Mouse (Mus musculus) heart, adult 2 months (tissue): ENCODE data around the gene Gpr55.

Source experiments
- CTCF ChIP-seq: fragments of 200-600 bp; IDR thresholded peaks from 2 replicates; pipeline ENCODE4 v1.8.1; 2022; ENCODE audit warnings: antibody characterized with exemption, mild to moderate bottlenecking, moderate library complexity
- EP300 ChIP-seq: fragments of 200-500 bp; IDR thresholded peaks from 2 replicates; pipeline ENCODE4 v1.6.1; 2011; ENCODE audit warnings: low read depth, low read length, control low read depth; ENCODE audit not compliant: insufficient read depth
- POLR2A ChIP-seq: fragments of 200-500 bp; IDR thresholded peaks from 2 replicates; pipeline ENCODE4 v1.6.1; 2011; ENCODE audit warnings: mild to moderate bottlenecking, low read depth, low read length, control low read depth; ENCODE audit not compliant: insufficient read depth

DNA sequence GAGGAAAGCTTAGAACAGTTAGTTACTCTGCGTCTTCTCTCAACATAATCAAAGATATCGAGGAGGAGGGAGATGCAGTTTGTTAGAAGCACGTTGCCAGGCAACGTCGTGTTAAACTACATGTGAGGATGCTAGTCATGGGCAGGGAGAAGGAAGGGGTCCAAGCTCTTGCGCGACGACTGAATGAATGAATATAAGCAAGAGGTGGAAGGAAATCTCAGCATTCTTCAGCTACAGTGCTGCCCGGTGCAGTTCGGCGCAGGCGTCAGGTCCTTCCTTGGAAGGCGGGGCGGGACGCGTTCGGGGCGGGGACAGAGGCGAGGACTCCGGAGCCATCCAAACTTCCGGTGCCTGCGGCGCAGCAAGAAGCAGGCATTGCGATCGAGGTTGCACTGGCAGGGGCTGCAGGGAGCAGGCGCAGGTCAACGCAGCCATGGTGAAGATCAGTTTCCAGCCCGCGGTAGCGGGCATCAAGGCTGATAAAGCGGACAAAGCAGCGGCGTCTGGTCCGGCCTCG is 66.5 kb downstream of the Gpr55 start, which contains the start of gene Itm2c:
- TF ChIP-seq CTCF (no peak), POLR2A (peak; percentile 80), EP300 (no peak)
